Mouse (Mus musculus) spleen, adult 2 months (tissue): ENCODE results near the gene Rapgefl1.

Source experiments
- CTCF ChIP-seq: fragments of 200-500 bp; IDR thresholded peaks from 2 replicates; pipeline ENCODE4 v1.5.1; 2011; ENCODE audit warnings: mild to moderate bottlenecking, inconsistent platforms; ENCODE audit not compliant: insufficient read depth, insufficient read length, insufficient replicate concordance; ENCODE audit errors: extremely low read depth
- POLR2A ChIP-seq: fragments of 200-500 bp; IDR thresholded peaks from 2 replicates; pipeline ENCODE4 v1.6.1; 2011; ENCODE audit warnings: low read depth, low read length, inconsistent platforms

DNA sequence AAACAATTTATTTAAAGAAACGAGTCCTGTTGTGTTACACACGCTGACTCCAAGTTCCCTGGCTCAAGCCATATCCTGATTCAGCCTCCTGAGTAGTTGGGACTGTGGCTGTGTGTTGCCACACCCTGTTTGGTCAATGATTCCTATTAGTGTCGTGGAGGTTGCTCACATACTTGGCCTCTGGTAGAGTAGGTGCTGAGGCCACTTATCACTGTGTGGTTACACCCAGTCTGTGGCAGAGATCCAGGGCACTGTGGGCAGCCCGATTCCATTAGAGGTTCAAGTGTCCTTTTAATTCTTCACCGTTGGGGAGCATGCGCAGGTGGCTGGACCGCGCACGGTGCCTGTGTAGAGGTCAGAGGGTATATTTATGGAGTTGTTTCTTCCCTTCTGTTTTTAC lies 37.3 kb downstream of the Rapgefl1 start:
- no peak for TF ChIP-seq CTCF
- no peak for TF ChIP-seq POLR2A
